Mouse (Mus musculus) limb, embryonic 11.5 days (tissue): ENCODE data around the gene Ftl1. TPM values are rescaled to one million over a fixed set of nuclear protein-coding genes. Genes with fewer than 3 reads are reported as not detected.
"Not testable (repeated sequence)": the region's sequence is repeated elsewhere in the genome, so short reads cannot be mapped to it uniquely, and the experiment has no call there.

ENCODE experiments used
- ATAC-seq: fragments of 200-750 bp; cut with Nextera tagmentation; 2 replicates; pipeline ENCODE4 v1.8.0; 2017; ENCODE audit warnings: low read depth; ENCODE audit not compliant: insufficient number of reproducible peaks, low FRiP score, low TSS enrichment
- DNase-seq: peaks from one replicate; pipeline ENCODE4 v3.0.0-alpha.2; 2015; ENCODE audit warnings: low spot score
- H3K27ac ChIP-seq: fragments of 300-500 bp; sonication (generic); replicated peaks from 2 replicates; pipeline ENCODE4 v1.5.1; 2014; ENCODE audit warnings: low read depth, mild to moderate bottlenecking, low read length
- H3K27me3 ChIP-seq: fragments of 300-500 bp; sonication (generic); 2 replicates; pipeline ENCODE4 v1.6.1; 2014; ENCODE audit warnings: mild to moderate bottlenecking, low read length, mixed read lengths; ENCODE audit not compliant: control insufficient read depth, insufficient read depth
- H3K36me3 ChIP-seq: fragments of 300-500 bp; sonication (generic); 2 replicates; pipeline ENCODE4 v1.6.1; 2014; ENCODE audit warnings: mild to moderate bottlenecking, low read length, moderate library complexity, mixed read lengths; ENCODE audit not compliant: control insufficient read depth, insufficient read depth
- H3K4me1 ChIP-seq: fragments of 300-500 bp; sonication (generic); 2 replicates; pipeline ENCODE4 v1.6.1; 2014; ENCODE audit warnings: low read length, mixed read lengths; ENCODE audit not compliant: control insufficient read depth, insufficient read depth
- H3K4me2 ChIP-seq: fragments of 300-500 bp; sonication (generic); 2 replicates; pipeline ENCODE4 v1.6.1; 2014; ENCODE audit warnings: low read depth, mild to moderate bottlenecking, moderate library complexity; ENCODE audit not compliant: severe bottlenecking
- H3K4me3 ChIP-seq: fragments of 300-500 bp; sonication (generic); 2 replicates; pipeline ENCODE4 v1.5.1; 2014; ENCODE audit warnings: low read depth, low read length
- H3K9ac ChIP-seq: fragments of 300-500 bp; sonication (generic); 2 replicates; pipeline ENCODE4 v1.6.1; 2014; ENCODE audit warnings: mild to moderate bottlenecking, low read length
- H3K9me3 ChIP-seq: fragments of 300-500 bp; sonication (generic); 2 replicates; pipeline ENCODE4 v1.6.1; 2016; ENCODE audit warnings: low read length; ENCODE audit not compliant: control insufficient read depth
- WGBS: fragments of 180-500 bp; shearing (Covaris S2); extraction: QIAGEN DNeasy Blood & Tissue Kit; methylation state at CpG from one replicate; pipeline ENCODE4 v1.1.7; 2014; 5-methylcytosine and 5-hydroxymethylcytosine counted together
- polyA plus RNA-seq: library from polyadenylated mRNA; unstranded; fragments of >200 nt; fragmentation: Nextera tagmentation; extraction: Ambion mirVana; gene quantifications from 2 replicates; pipeline ENCODE4 v1.2.1, GENCODE M21; 2014

Ftl1 gene
- polyA plus RNA-seq, 1 experiment from 2014 or later, result 5,046 TPM

DNA sequence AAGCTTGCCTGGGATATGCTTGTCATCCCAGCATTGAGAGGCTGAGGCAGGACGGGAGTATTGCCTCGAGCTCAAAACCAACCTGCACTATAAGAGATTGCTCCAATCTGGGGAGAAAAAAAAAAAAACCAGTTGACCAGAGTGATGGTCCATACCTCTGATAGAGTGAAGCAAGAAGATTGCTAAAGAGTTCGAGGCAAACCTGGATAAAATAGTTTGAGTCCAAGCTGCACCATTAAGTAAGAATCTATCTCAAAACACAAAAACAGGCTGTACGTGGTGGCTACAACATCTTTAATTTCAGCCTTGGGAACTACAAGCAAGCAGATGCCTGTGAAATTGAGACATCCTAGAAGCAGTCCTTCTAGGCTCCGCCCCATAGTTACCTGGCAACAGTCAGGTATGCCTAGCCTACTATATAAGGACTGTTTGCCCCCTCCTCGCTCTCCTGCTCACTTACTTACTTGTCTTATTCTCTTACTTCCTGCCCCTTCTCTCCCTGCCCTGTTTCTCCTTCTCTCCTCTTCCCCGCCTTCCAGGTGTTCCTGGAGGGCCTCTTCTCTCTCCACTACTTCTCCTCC is 7.5 kb upstream of the Ftl1 start:
- Histone ChIP-seq H3K36me3 (peaks cover 10% of the 10 kb centered on the region), H3K27me3 (no peaks in the 10 kb centered on the region), H3K4me1 (peaks cover 12% of the 10 kb centered on the region), H3K9me3 (no peaks in the 10 kb centered on the region), H3K27ac (no peak overlapping the region), H3K9ac (peak overlapping the region; percentile 83; the same call in 1 of the 2 replicates), H3K4me3 (peak overlapping the region; percentile 90), H3K4me2 (peak overlapping the region; percentile 94)
- no peak for DNase-seq
- 34% methylated on average over 7 of the region's 7 CpGs for WGBS
- no peak; the same call in 1 of the 2 replicates for ATAC-seq

DNA sequence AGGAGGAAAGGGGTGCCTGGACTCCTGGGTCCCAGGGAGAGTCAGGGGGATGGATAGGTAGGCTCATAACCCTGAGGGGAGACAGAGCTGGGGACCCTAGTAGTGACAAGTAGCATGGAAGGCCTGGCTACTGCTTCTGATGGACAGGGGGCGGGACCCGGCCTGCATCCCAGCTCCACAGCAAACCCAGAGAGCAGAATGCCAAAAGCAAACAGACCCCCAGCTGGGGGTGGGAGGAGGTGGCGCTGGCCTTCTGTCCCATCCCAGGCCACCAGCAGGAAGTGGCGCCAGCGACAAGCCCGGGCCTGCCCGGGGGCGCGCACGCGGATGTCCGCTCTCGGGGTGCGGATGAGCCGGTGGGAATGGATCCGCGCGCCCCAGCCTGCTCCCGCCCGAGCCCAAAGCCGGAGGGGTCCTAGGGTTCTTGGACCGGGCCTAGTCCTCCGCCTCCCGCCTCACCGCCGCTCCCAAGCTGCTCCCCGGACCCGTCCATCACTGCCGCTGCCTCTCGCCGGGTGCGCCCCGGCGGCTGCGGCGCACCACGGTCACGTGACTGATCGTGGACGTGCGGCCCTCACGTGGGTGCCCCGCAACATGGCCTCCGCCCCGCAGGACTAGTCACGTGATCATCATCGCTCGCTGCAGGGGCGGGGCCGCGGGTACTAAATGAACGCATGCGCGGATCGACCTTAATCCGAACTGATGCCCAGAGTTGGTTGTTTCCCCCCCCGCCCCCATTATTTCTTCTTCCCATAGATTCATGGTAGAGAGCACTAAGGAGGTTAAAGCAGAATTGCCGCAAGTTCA is 6.8 kb upstream of the Ftl1 start, which contains the start of gene Bax:
Bax (minus strand) TSS at position 616 of the 807 bp plus-strand sequence.
- Histone ChIP-seq H3K9ac (peak within 1 kb of the TSS; percentile 83), H3K9me3 (no peaks in the 10 kb centered on the region), H3K36me3 (peaks cover 10% of the 10 kb centered on the region), H3K27me3 (no peaks in the 10 kb centered on the region), H3K4me1 (peaks cover 14% of the 10 kb centered on the region), H3K27ac (0 out of 2 replicates have a peak within 1 kb of the TSS, but pooled peaks have one; percentile 26), H3K4me3 (peak within 1 kb of the TSS; percentile 90), H3K4me2 (peak within 1 kb of the TSS; percentile 94)
- under 1% methylated on average over 56 of the region's 58 CpGs for WGBS
- DNase-seq (peak; percentile 97), ATAC-seq (peak; percentile 77)

DNA sequence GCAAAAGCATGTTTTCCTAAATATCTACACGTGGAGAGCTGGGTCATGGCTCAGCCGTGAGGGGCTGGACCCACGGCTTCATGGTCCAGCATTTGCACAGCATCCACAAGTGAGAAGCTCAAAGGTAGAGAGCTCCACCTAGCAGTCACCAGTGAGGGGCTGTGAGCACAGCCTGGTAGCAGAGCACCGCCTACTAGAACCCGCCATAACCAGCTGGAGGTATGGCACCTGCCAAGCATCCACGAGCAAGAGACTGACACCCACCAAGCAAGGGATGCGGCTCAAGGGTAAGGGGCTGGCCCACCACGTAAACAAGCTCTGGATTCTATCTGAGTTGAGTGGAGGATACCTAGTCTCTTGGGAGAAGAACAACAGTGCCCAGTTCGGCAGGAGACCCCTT is 5.9 kb upstream of the Ftl1 start:
- DNase-seq (no peak), ATAC-seq (no peak)
- Histone ChIP-seq H3K27me3 (no peaks in the 10 kb centered on the region), H3K9me3 (no peaks in the 10 kb centered on the region), H3K36me3 (peaks cover 10% of the 10 kb centered on the region), H3K27ac (no peak overlapping the region), H3K4me2 (peak overlapping the region; percentile 94), H3K9ac (peak overlapping the region; percentile 83), H3K4me3 (peak overlapping the region; percentile 90), H3K4me1 (peaks cover 17% of the 10 kb centered on the region)
- WGBS, result 84% methylated on average over 9 of the region's 9 CpGs

DNA sequence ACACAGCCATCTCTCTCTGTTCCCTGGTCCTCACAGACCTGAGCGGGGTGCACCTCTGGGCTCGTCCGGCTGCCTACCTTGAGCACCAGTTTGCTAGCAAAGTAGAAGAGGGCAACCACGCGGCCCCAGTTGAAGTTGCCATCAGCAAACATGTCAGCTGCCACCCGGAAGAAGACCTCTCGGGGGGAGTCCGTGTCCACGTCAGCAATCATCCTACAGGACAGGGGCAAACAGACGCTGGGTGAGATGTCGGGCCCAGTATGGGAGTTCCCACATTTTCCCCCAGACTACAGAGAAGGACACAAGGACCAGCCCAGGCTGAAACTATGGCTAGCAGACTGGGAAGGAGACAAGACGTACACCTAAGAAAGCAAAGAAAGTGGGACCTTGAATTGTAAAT is 5.4 kb upstream of the Ftl1 start:
- no peak overlapping the region for H3K4me2 ChIP-seq
- ATAC-seq (no peak), DNase-seq (no peak)
- 96% methylated on average over 12 of the region's 12 CpGs for WGBS
- no peak overlapping the region for H3K27ac ChIP-seq
- peaks cover 17% of the 10 kb centered on the region for H3K4me1 ChIP-seq
- H3K27me3 ChIP-seq, result no peaks in the 10 kb centered on the region
- peak overlapping the region; percentile 90; the same call in 1 of the 2 replicates for H3K4me3 ChIP-seq
- peaks cover 10% of the 10 kb centered on the region for H3K36me3 ChIP-seq
- H3K9me3 ChIP-seq, result no peaks in the 10 kb centered on the region
- H3K9ac ChIP-seq, result no peak overlapping the region

DNA sequence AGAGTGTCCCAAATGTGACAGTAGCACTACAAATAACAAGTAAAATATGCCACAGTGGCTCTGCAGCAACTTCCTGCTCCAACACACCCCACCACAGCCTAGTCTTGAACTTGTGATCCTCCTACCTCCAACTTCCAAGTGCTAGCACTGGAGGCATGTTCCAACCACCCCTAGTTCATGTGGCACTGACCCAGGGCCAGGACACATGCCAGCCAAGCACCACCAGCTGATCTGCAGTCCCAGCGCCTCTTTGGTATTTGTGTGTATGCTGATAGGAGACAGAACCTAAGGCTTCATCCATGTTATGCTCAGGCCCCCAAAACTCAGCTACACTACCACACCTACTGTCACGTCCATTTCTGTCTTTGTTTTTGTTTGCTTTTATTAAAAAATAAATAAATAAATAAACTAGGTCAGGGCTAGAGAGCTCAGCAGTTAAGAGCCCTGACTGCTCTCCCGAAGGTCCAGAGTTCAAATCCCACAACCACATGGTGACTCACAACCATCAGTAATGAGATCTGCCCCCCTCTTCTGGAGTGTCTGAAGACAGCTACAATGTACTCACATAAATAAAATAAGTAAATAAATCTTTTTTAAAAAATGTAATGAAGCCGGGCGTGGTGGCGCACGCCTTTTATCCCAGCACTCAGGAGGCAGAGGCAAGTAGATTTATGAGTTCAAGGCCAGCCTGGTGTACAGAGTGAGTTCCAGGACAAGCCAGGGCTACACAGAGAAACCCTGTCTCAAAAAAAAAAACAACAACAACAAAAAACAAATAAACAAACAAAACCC is 4.5 kb upstream of the Ftl1 start:
- DNase-seq, result no peak
- Histone ChIP-seq H3K4me3 (no peak overlapping the region), H3K9ac (no peak overlapping the region), H3K4me2 (no peak overlapping the region), H3K4me1 (peaks cover 17% of the 10 kb centered on the region), H3K27ac (no peak overlapping the region), H3K36me3 (peaks cover 10% of the 10 kb centered on the region), H3K27me3 (no peaks in the 10 kb centered on the region), H3K9me3 (no peaks in the 10 kb centered on the region)
- WGBS, result 93% methylated on average over 7 of the region's 7 CpGs
- no peak for ATAC-seq

DNA sequence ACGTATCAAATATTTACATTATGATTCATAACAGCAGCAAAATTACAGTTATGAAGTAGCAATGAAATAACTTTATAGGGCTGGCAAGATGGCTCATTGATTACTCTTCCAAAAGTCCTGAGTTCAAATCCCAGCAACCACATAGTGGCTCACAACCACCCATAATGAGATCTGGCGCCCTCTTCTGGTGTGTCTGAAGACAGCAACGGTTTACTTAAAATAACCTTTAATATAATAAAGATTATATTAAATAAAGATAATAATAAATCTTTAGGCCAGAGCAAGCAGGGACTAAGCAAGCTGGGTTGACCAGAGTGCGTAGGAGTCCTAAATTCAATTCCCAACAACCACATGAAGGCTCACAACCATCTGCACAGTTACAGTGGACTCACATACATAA is 3.2 kb upstream of the Ftl1 start:
- peaks cover 22% of the 10 kb centered on the region for H3K4me1 ChIP-seq
- H3K36me3 ChIP-seq, result peaks cover 10% of the 10 kb centered on the region

DNA sequence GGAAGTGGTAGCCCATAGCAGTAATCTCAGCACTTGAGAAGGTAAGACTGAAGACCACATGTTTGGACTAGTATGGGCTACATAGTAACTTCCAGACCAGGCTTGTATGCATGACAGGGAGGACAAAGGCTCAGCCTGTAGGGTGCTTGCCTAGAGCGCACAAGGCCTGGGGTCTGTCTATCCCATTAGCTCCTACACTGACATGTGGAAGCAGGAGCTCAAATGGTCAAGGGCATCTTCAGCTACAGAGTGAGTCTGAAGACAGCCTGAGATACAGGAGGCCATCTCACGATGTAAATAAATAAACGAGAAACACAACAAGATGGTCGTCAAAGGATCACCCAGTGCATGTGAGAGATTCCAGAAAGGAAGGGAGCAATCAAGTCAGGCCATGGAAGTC is 2.6 kb upstream of the Ftl1 start:
- H3K27me3 ChIP-seq, result no peaks in the 10 kb centered on the region
- 86% methylated on average over 4 of the region's 4 CpGs for WGBS
- no peak overlapping the region for H3K4me3 ChIP-seq
- H3K36me3 ChIP-seq, result peaks cover 16% of the 10 kb centered on the region
- H3K4me1 ChIP-seq, result peaks cover 28% of the 10 kb centered on the region
- no peaks in the 10 kb centered on the region for H3K9me3 ChIP-seq
- ATAC-seq (no peak), DNase-seq (no peak)
- H3K27ac ChIP-seq, result no peak overlapping the region
- H3K9ac ChIP-seq, result no peak overlapping the region
- H3K4me2 ChIP-seq, result no peak overlapping the region

More for the DNA sequence above, 3.2 kb upstream of the Ftl1 start:
- ATAC-seq, H3K4me2 ChIP-seq, H3K9ac ChIP-seq, H3K9me3 ChIP-seq, DNase-seq, H3K27me3 ChIP-seq, H3K4me3 ChIP-seq, H3K27ac ChIP-seq: not testable (repeated sequence)
- WGBS, result 86% methylated on average over 4 of the region's 4 CpGs

DNA sequence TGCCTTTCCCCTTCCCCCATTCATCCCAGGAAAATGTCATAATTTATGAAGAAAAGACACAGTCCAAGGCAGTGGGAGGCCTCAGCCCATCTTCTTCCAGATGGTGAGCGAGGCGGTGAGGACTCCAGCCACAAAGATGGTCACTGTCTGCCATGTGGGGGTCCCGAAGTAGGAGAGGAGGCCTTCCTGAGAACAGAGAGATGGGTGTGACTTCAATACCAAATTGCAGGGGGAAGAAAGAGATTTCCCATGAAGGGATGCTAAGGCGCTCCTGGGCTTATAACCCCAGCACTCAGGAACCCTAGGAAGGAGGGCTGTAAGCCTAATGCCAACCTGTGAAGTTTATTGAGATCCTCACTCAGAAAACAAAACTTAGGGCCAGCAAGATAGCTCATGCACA is 2.1 kb upstream of the Ftl1 start:
- Histone ChIP-seq H3K9me3 (no peaks in the 10 kb centered on the region), H3K4me3 (no peak overlapping the region), H3K9ac (no peak overlapping the region; the same call in 1 of the 2 replicates), H3K4me2 (no peak overlapping the region), H3K27me3 (no peaks in the 10 kb centered on the region), H3K36me3 (peaks cover 21% of the 10 kb centered on the region), H3K4me1 (peaks cover 30% of the 10 kb centered on the region), H3K27ac (no peak overlapping the region)
- WGBS, result 88% methylated on average over 4 of the region's 4 CpGs
- ATAC-seq (no peak), DNase-seq (no peak)
